Comparison of ENCODE assay signal across 8 mouse cellular contexts in the genomic region with DNA sequence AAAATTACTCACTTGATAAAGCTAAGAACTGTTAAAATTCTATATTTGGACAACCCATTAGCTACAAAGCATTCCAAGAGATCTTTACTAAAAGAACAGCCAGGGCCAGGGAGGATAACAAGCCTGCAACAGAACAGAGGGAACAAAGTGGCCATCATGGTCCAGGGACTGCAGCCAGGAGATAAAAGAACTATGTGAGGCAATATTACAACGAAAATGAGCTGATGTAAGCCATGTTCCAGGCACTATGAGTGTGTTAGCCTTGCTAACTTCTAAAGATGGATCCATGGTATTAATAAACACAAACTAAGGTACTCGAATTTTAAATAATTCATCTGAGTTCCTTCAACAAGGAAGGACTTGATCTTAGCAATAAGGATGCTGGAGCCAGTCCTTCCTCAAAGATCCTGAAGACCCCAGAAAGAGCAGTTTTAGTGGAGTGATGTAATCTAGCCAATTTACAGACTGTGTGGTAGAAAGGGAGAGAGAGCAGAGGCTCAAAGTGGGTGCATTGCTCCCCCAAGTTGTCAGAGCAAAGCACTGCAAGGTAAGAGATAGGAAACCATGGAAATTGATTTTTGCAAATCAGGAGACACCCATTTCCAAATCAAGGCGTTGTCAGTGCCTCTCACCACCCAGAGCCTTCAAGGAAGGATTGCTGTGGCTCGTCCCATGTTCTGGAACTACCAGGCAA. TPM values are rescaled to one million over a fixed set of nuclear protein-coding genes. Genes with fewer than 3 reads are reported as not detected.
A peak's percentile ranks its signal among the peaks of the same experiment; 100 is the strongest.
DNase-seq lines count a peak whose midpoint lies in the region; TF ChIP-seq lines count a peak whose summit lies in the region.

No protein-coding gene starts in this region.

- no peak for TF ChIP-seq POLR2A in kidney, adult 2 months (IDR thresholded peaks at IDR 0.05; ENCODE audit: low read depth, low read length)

- H3K4me3 ChIP-seq in kidney, adult 2 months (ENCODE audit: insufficient read depth, low read depth, low read length), result no peak overlapping the region

- no peaks in the 10 kb centered on the region for H3K27me3 ChIP-seq in kidney, adult 2 months (replicated peaks; ENCODE audit: control insufficient read depth, insufficient read depth, low read length)

- WGBS in kidney, adult 2 months, result 48% methylated on average over 4 of the region's 4 CpGs

- peak; percentile 47; the same call in 1 of the 2 replicates for TF ChIP-seq CTCF in kidney, adult 2 months (conservative IDR thresholded peaks at IDR 0.05; ENCODE audit: insufficient read depth, insufficient read length, low read depth, low read length)

- H3K36me3 ChIP-seq in kidney, adult 2 months (ENCODE audit: control insufficient read depth, insufficient read depth, low read length), result no peaks in the 10 kb centered on the region

- H3K27ac ChIP-seq in kidney, adult 2 months (ENCODE audit: insufficient read depth, low read depth, low read length), result no peak overlapping the region

- peak; percentile 18 to 77 for DNase-seq in adrenal gland, adult (ENCODE audit: inconsistent age in 2 of 2, low spot score in 1 of 2)
- no peak for DNase-seq in adrenal gland, postnatal 10 days
- DNase-seq in kidney, adult 2 months, result no peak
- no peak for DNase-seq in kidney, adult 9 months
- DNase-seq in urinary bladder, postnatal 36 days (ENCODE audit: low spot score in 2 of 2), result peak; percentile 2 to 24
- no peak for DNase-seq in urinary bladder, postnatal 25 days (ENCODE audit: low spot score)
- DNase-seq in adipocyte (ENCODE audit: low spot score), result no peak
- DNase-seq in B cell, adult 2 months, result no peak

- no peaks in the 10 kb centered on the region for H3K4me1 ChIP-seq in kidney, adult 2 months (ENCODE audit: control insufficient read depth, insufficient read depth, low read length)

RNA-seq across cellular contexts. Expression of a gene that starts 59.7 kb away (rescaled TPM):
- 1 to 10 TPM; 3.6 to 3.7 TPM for total RNA-seq in adrenal gland, postnatal 10 days (2021)
- 6.4 and 7.3 TPM in 2 replicates for polyA plus RNA-seq in kidney, adult 2 months (2012; rRNA removed)

Comparison
In these comparisons a context has a peak if more than half of its experiments do, and no peak if none do; other contexts are left out.
1. DNase-seq: peak in adrenal gland, adult (2 of 2) and urinary bladder, postnatal 36 days (2 of 2); none in adrenal gland, postnatal 10 days (single experiment), kidney, adult 2 months (single experiment), kidney, adult 9 months (single experiment), urinary bladder, postnatal 25 days (single experiment), adipocyte (single experiment) and B cell, adult 2 months (0 of 2).